Mouse (Mus musculus): Measurements from ENCODE around the gene Parp11.

DNA sequence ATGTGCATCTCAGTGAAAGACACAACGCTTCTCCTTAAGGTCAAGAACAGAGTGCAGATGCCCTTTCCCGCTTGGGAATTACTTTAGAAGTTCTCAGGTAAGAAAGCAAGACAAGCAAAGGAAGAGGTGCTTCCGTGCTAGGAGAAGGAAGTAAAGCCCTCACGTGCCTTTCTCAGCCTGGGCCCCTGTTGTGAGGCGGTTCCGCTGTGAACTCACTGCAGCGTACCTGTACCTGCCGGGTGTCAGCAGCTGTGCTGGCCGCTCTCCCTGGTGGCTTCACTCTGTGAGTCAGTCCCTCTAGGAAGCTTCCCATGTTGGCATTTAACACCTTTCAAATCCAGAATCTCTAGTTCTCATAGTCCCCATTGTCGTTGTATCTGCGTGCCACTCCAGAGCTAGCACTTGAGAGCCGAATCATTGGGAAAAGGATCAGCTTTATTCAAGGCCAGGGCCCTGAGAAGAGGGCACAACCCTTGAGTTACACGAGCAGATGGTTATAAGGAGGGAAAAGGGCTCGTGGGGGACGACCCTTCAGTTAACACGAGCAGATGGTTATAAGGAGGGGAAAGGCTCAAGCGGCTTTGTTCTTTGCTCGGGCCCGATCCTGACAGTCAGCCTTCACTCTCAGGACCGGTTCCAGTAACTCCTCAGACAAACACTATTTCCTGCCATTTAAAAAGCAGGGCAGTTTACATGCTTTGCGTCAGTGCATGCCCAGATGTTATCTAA is 16.8 kb downstream of the Parp11 start:
- TF ChIP-seq POLR2A (IDR thresholded peaks at IDR 0.05; ENCODE audit: low read depth, low read length): no peak
- no peak for TF ChIP-seq MXI1 (IDR thresholded peaks at IDR 0.05; ENCODE audit: low read depth, low read length)

All from CH12.LX (cell line).